Mouse (Mus musculus) stomach, embryonic 14.5 days (tissue): ENCODE data around the gene Cela2a. TPM values are rescaled to one million over a fixed set of nuclear protein-coding genes. Genes with fewer than 3 reads are reported as not detected.

Experiments
- ATAC-seq: fragments of 200-750 bp; cut with Nextera tagmentation; 2 replicates; pipeline ENCODE4 v1.8.0; 2017; ENCODE audit warnings: low read depth, moderate TSS enrichment; ENCODE audit not compliant: insufficient number of reproducible peaks, insufficient read depth, low FRiP score
- H3K27ac ChIP-seq: fragments of 300-500 bp; sonication (generic); 2 replicates; pipeline ENCODE4 v1.5.1; 2014; ENCODE audit warnings: mild to moderate bottlenecking, low read length, moderate library complexity, mixed read lengths
- H3K27me3 ChIP-seq: fragments of 300-500 bp; sonication (generic); 2 replicates; pipeline ENCODE4 v1.6.1; 2014; ENCODE audit warnings: low read length, control low read depth, mixed read lengths; ENCODE audit not compliant: control insufficient read depth, insufficient read depth
- H3K36me3 ChIP-seq: fragments of 300-500 bp; sonication (generic); 2 replicates; pipeline ENCODE4 v1.6.1; 2014; ENCODE audit warnings: mild to moderate bottlenecking, control low read depth, low read length, moderate library complexity, mixed read lengths; ENCODE audit not compliant: control insufficient read depth, insufficient read depth
- H3K4me1 ChIP-seq: fragments of 300-500 bp; sonication (generic); 2 replicates; pipeline ENCODE4 v1.6.1; 2014; ENCODE audit warnings: low read length, control low read depth, mixed read lengths; ENCODE audit not compliant: control insufficient read depth, insufficient read depth
- H3K4me2 ChIP-seq: fragments of 300-500 bp; sonication (generic); replicated peaks from 2 replicates; pipeline ENCODE4 v1.6.1; 2014; ENCODE audit warnings: low read depth, low read length, control low read depth
- H3K4me3 ChIP-seq: fragments of 300-500 bp; sonication (generic); 2 replicates; pipeline ENCODE4 v1.5.1; 2014; ENCODE audit warnings: low read depth, low read length, control low read depth
- H3K9ac ChIP-seq: fragments of 300-500 bp; sonication (generic); replicated peaks from 2 replicates; pipeline ENCODE4 v1.6.1; 2014; ENCODE audit warnings: low read depth, mild to moderate bottlenecking, control low read depth, low read length, moderate library complexity, mixed read lengths
- H3K9me3 ChIP-seq: fragments of 300-500 bp; sonication (generic); 2 replicates; pipeline ENCODE4 v1.6.1; 2016; ENCODE audit warnings: low read depth, low read length, control low read depth; ENCODE audit not compliant: control insufficient read depth
- WGBS: fragments of 180-500 bp; shearing (Covaris S2); extraction: QIAGEN DNeasy Blood & Tissue Kit; methylation state at CpG from one replicate; pipeline ENCODE4 v1.1.7; 2014; 5-methylcytosine and 5-hydroxymethylcytosine counted together
- polyA plus RNA-seq: library from polyadenylated mRNA; unstranded; fragments of >200 nt; fragmentation: Nextera tagmentation; extraction: Ambion mirVana; gene quantifications from 2 replicates; pipeline ENCODE4 v1.2.1, GENCODE M21; 2014

Cela2a gene
- polyA plus RNA-seq, 1 experiment from 2014 or later: not detected

DNA sequence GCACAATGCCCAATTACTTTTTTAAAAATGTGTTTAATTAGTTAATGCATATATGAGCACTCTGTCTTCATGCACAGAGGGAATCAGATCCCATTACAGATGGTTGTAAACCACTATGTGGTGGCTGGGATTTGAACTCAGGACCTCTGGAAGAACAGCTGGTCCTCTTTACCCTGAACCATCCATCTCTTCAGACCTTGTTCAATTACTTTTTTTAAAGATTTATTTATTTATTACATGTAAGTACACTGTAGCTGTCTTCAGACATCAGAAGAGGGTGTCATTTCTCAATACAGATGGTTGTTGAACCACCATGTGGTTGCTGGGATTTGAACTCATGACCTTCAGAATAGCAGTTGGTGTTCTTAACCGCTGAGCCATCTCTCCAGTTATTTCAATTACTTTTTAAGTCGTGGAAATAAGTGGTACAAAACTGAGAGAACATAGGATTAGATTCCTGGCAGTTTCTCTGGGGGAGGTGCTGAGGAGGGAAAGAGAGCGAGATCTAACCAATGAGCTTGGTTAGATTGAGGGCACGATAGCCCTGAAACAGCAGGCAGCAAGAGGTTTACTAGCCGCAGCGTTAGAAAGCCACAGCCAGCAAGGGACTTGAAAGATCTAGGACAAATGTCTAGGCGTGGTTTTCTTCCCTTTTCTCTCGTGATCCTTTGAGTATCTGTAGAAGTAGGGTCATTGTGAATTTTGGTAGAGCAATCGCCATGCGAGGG is 33.2 kb downstream of the Cela2a start:
- Histone ChIP-seq H3K4me3 (peak overlapping the region; percentile 63), H3K27me3 (no peaks in the 10 kb centered on the region)
- 12% methylated on average over 10 of the region's 10 CpGs for WGBS

GRCm38 (mm10) chr4:141791951-141792350 is 34.0 kb downstream of the Cela2a start:
- Histone ChIP-seq H3K4me1 (peaks cover 5% of the 10 kb centered on the region; the same call in 1 of the 2 replicates), H3K4me2 (no peak overlapping the region), H3K27ac (no peak overlapping the region), H3K9me3 (no peaks in the 10 kb centered on the region), H3K27me3 (no peaks in the 10 kb centered on the region), H3K9ac (no peak overlapping the region), H3K4me3 (no peak overlapping the region), H3K36me3 (peaks cover under 1% of the 10 kb centered on the region; the same call in 1 of the 2 replicates)
- 85% methylated on average over 8 of the region's 8 CpGs for WGBS
- ATAC-seq: no peak

More for the DNA sequence above, 33.2 kb downstream of the Cela2a start:
- peak overlapping the region; percentile 94 for H3K27ac ChIP-seq
- ATAC-seq: no peak
- peak overlapping the region; percentile 39 for H3K4me2 ChIP-seq
- no peaks in the 10 kb centered on the region for H3K9me3 ChIP-seq
- H3K4me1 ChIP-seq: peaks cover 5% of the 10 kb centered on the region; the same call in 1 of the 2 replicates
- H3K36me3 ChIP-seq: peaks cover 4% of the 10 kb centered on the region; the same call in 1 of the 2 replicates
- H3K9ac ChIP-seq: peak overlapping the region; percentile 45; the same call in 1 of the 2 replicates

GRCm38 (mm10) chr4:141791486-141791885 is 34.5 kb downstream of the Cela2a start:
- no peak overlapping the region for H3K9ac ChIP-seq
- no peak overlapping the region for H3K4me2 ChIP-seq
- WGBS: 91% methylated on average over 7 of the region's 7 CpGs
- no peak overlapping the region for H3K27ac ChIP-seq
- no peaks in the 10 kb centered on the region for H3K9me3 ChIP-seq
- no peaks in the 10 kb centered on the region for H3K27me3 ChIP-seq
- peaks cover 1% of the 10 kb centered on the region for H3K36me3 ChIP-seq
- H3K4me1 ChIP-seq: peaks cover 5% of the 10 kb centered on the region; the same call in 1 of the 2 replicates
- ATAC-seq: no peak
- H3K4me3 ChIP-seq: no peak overlapping the region

GRCm38 (mm10) chr4:141790524-141790990 is 35.4 kb downstream of the Cela2a start, which contains the start of gene Dnajc16:
TSS of gene Dnajc16 (minus strand) at chr4:141790931.
- peak; percentile 86 for ATAC-seq
- H3K9me3 ChIP-seq: no peaks in the 10 kb centered on the region
- peaks cover 6% of the 10 kb centered on the region for H3K36me3 ChIP-seq
- H3K27ac ChIP-seq: peak within 1 kb of the TSS; percentile 70; the same call in 1 of the 2 replicates
- H3K4me1 ChIP-seq: peaks cover 5% of the 10 kb centered on the region; the same call in 1 of the 2 replicates
- H3K9ac ChIP-seq: peak within 1 kb of the TSS; percentile 92
- H3K27me3 ChIP-seq: no peaks in the 10 kb centered on the region
- peak within 1 kb of the TSS; percentile 85 for H3K4me2 ChIP-seq
- H3K4me3 ChIP-seq: peak within 1 kb of the TSS; percentile 96
- under 1% methylated on average over 41 of the region's 42 CpGs for WGBS

GRCm38 (mm10) chr4:141789564-141790218 is 36.3 kb downstream of the Cela2a start:
- ATAC-seq: no peak
- WGBS: 43% methylated on average over 3 of the region's 3 CpGs
- Histone ChIP-seq H3K27ac (no peak overlapping the region; the same call in 1 of the 2 replicates), H3K27me3 (no peaks in the 10 kb centered on the region), H3K4me3 (peak overlapping the region; percentile 96), H3K4me1 (peaks cover 5% of the 10 kb centered on the region; the same call in 1 of the 2 replicates), H3K9ac (peak overlapping the region; percentile 92), H3K4me2 (peak overlapping the region; percentile 85), H3K9me3 (no peaks in the 10 kb centered on the region), H3K36me3 (peaks cover 10% of the 10 kb centered on the region)

DNA sequence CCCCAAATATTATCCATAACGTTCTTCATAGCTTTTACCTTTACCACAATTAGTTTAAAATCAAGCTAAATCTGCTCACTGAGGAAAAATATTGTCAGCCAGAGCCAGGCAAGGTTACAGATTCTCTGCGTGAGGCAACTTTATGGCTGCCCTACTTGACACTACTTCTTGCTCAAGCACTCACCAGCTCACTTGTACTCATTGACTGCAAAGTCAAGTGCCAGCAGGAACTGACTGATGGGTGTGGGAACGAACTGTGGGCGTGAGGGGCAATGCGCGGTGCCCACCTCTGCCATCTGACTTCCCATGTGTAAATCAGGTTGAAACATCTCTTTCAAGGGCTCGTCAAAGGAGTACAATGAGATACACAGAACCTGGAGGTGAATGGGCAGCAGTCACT is 38.5 kb downstream of the Cela2a start:
- Histone ChIP-seq H3K9ac (no peak overlapping the region), H3K36me3 (peaks cover 19% of the 10 kb centered on the region), H3K27me3 (no peaks in the 10 kb centered on the region), H3K4me1 (peaks cover 5% of the 10 kb centered on the region; the same call in 1 of the 2 replicates), H3K9me3 (no peaks in the 10 kb centered on the region), H3K27ac (no peak overlapping the region), H3K4me3 (no peak overlapping the region), H3K4me2 (no peak overlapping the region)
- no peak for ATAC-seq
- WGBS: 94% methylated on average over 7 of the region's 7 CpGs

- H3K9ac ChIP-seq: no peak overlapping the region
- H3K36me3 ChIP-seq: peaks cover 23% of the 10 kb centered on the region
- ATAC-seq: no peak
- H3K27me3 ChIP-seq: no peaks in the 10 kb centered on the region
- no peaks in the 10 kb centered on the region for H3K9me3 ChIP-seq
- no peak overlapping the region for H3K4me3 ChIP-seq
- H3K4me2 ChIP-seq: no peak overlapping the region
- no peak overlapping the region for H3K27ac ChIP-seq
- 74% methylated on average over 6 of the region's 6 CpGs for WGBS
- H3K4me1 ChIP-seq: peaks cover 5% of the 10 kb centered on the region; the same call in 1 of the 2 replicates
Measured at GRCm38 (mm10) chr4:141787046-141787445, 38.9 kb downstream of the Cela2a start.

DNA sequence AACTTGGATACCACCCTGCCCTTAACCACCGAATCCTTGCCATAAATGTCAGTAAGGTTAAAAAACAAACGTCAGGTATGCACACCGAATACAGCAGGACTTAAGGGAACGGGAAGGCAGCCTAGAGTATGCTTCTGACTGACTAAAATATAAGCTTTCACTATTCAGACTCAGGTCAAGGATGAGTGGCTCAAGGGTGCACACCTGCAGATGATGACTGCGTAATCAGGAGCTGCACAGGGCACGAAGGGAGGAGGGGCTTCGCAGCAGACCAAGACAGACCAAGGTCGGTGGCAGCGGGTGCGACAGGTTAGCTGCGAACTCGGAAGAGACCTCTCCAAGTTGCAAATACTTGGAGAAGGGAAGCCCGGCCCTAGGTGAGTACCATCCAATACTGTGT is 39.8 kb downstream of the Cela2a start:
- Histone ChIP-seq H3K9me3 (no peaks in the 10 kb centered on the region), H3K9ac (no peak overlapping the region), H3K36me3 (peaks cover 32% of the 10 kb centered on the region), H3K4me1 (peaks cover 5% of the 10 kb centered on the region; the same call in 1 of the 2 replicates), H3K27me3 (no peaks in the 10 kb centered on the region), H3K4me3 (no peak overlapping the region), H3K27ac (no peak overlapping the region), H3K4me2 (no peak overlapping the region)
- no peak for ATAC-seq
- 92% methylated on average over 13 of the region's 13 CpGs for WGBS
